Mouse (Mus musculus): ENCODE results near the gene Bend6. TPM values are rescaled to one million over a fixed set of nuclear protein-coding genes. Genes with fewer than 3 reads are reported as not detected.

Gene Bend6
- polyA plus RNA-seq (2015; fragmentation: Illumina TruSeq; extraction: RNeasy Lipid Tissue Mini Kit (QIAGEN cat#74804); ENCODE audit: insufficient read depth, low replicate concordance) = 2.9 TPM

DNA sequence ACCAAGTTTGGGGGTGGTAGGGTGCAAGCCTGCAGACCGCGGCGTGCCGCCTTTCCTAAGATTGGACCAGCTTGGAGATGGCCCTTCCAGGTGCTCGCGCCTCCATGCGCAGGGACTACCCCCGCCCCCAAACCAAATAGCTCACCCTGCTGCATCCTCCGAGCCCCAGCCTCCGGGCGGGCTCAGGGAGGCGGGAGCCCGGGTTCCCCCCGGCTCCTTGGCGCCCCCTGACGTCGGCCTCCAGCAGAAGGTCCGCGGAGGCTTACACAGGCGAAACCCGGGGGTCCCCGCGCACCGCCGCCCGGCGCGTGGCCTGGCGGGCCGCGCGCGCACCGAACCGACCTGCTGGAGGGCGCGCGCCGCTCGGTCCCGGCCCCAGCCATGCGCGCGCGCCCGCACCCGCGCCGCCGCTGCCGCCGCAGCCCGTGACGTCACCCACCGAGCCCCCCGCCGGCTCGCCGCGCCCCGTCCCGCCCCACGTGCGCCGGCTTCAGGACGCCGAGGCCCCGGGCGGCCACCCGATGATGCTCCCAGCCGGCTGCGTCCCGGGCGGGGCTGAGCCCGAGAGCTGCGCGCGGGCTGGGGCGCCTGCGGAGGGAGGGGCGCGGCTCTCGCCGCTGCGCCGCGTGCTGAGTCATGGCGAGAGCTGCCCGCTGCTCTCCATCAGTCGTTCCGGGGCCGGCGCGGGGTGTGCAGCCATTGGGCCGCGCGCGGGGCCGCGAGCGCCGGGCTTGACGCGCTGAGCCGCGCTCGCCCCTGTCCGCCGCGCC, at the start of gene Bend6:
Gene Bend6 (minus strand): TSS at position 396 of the 770 bp plus-strand sequence.

GRCm38 (mm10) chr1:33908191-33908962, 761 bp upstream of the Bend6 start, which contains the start of gene Dst:
TSS of gene Dst (plus strand) at chr1:33908225.

GRCm38 (mm10) chr1:33813868-33814794, 93.5 kb downstream of the Bend6 start, which contains the start of gene Zfp451:
TSS of gene Zfp451 (minus strand) at chr1:33814595.

Other genes with a start within 250 kb of the Bend6 start
- gene Prim2, start 238.0 kb downstream of the Bend6 start, polyA plus RNA-seq (2015; fragmentation: Illumina TruSeq; extraction: RNeasy Lipid Tissue Mini Kit (QIAGEN cat#74804); ENCODE audit: insufficient read depth, low replicate concordance) = 13.7 TPM
- 9.1 TPM for gene Rab23, start 187.9 kb downstream of the Bend6 start, polyA plus RNA-seq (2015; fragmentation: Illumina TruSeq; extraction: RNeasy Lipid Tissue Mini Kit (QIAGEN cat#74804); ENCODE audit: insufficient read depth, low replicate concordance)
- gene Bag2, start 150.0 kb downstream of the Bend6 start, polyA plus RNA-seq (2015; fragmentation: Illumina TruSeq; extraction: RNeasy Lipid Tissue Mini Kit (QIAGEN cat#74804); ENCODE audit: insufficient read depth, low replicate concordance) = 3.6 TPM
- 29.9 TPM for gene Zfp451, start 93.2 kb downstream of the Bend6 start, polyA plus RNA-seq (2015; fragmentation: Illumina TruSeq; extraction: RNeasy Lipid Tissue Mini Kit (QIAGEN cat#74804); ENCODE audit: insufficient read depth, low replicate concordance)
- gene Dst, start 409 bp upstream of the Bend6 start, polyA plus RNA-seq (2015; fragmentation: Illumina TruSeq; extraction: RNeasy Lipid Tissue Mini Kit (QIAGEN cat#74804); ENCODE audit: insufficient read depth, low replicate concordance) = 19.4 TPM